Mouse (Mus musculus) inflammation-experienced regulatory T-cells (primary cell): Measurements from ENCODE around the gene Gtf3c5. TPM values are rescaled to one million over a fixed set of nuclear protein-coding genes. Genes with fewer than 3 reads are reported as not detected.

Source experiments
- polyA plus RNA-seq, 2 experiments: library from polyadenylated mRNA; unstranded; fragments of 100-300 nt; shearing (Covaris generic); gene quantifications; one replicate each; pipeline ENCODE4 v1.2.1; 2017

Gtf3c5 gene
- polyA plus RNA-seq = 10 to 100 TPM; 20.2 to 22.7 TPM

DNA sequence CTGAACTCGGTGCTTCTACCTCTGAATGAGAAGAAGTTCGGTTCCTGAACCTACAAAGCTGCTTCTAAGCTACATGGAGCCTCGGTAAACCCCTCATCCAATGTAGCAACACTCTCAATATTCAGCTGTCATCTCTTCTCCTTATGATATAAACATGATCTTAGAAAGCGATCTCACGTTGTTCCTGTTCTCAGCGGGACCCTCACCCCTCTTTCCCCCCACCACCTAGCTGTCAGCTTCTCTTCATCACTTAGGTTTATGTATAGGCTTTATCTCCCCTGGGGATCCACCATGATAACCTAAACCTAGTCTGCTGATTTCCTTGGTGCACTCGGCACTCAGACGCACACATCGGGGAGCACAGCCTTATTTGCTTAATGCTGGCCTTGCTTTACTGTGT is at the start of gene Gtf3c5:
TSS of gene Gtf3c5 (minus strand) at position 101 of the 400 bp plus-strand sequence.

DNA sequence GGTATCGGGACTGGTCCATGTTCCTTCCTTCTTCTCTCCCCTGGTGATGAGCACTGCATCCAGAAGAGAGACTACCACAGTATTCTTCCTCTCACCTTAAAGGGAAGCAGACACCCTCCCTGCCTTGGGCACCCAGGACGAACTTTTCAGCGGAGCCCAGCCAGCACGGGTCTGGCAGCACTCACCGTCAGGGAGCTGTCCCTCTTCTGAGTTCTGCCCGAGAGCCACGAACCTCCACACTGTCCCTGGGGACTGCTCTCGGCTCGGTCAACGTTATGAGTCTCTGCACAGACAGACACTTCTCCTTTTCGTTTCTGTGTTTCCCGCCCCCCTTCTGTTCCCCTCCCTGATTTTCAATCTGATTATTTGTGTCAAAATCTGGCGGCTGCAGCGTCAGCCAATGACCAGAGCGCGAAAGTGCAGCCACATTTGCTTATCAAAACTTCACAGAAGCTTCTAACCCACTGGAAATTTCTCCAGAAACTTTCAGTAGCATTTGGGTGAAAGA is 38.2 kb upstream of the Gtf3c5 start, which contains the start of gene Gfi1b:
TSS of gene Gfi1b (minus strand) at position 319 of the 508 bp plus-strand sequence.

DNA sequence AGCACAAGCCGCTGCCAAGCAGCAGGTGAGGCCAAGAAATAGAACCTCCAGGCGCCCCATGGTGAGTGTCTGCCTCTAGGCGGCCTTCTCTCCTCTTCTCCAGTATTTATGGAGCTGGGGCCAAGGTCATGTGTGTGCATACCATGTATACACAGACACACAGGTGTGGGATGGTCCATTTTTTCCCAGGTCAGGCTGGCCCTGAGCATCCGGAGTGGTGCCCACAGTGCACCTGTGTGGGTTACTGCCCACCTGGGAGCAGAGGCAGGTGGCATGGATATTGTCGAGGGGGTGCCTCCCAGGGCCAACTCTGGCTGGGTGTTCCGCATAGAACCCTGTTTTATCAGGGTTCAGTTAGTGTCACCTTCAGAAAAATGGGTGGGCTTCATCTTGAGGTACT is 20.2 kb downstream of the Gtf3c5 start, which contains the start of gene Cel:
TSS of gene Cel (minus strand) at position 101 of the 400 bp plus-strand sequence.

Other genes starting within 250 kb of the Gtf3c5 start
- gene Ppp1r26, start 137.0 kb downstream of the Gtf3c5 start, polyA plus RNA-seq = under 1 TPM in 1 of 2 experiments, not detected in 1; 0.22 TPM
- under 1 TPM in 1 of 2 experiments, not detected in 1; 0.59 TPM for gene 1700007K13Rik, start 117.4 kb downstream of the Gtf3c5 start, polyA plus RNA-seq
- 10 to 100 TPM; 20.3 to 32.4 TPM for gene Mrps2, start 115.7 kb downstream of the Gtf3c5 start, polyA plus RNA-seq
- 1 to 10 TPM in 1 of 2 experiments, not detected in 1; 1.6 TPM for gene Gbgt1, start 86.9 kb downstream of the Gtf3c5 start, polyA plus RNA-seq
- 1 to 10 TPM; 1.4 TPM for gene Gm10134, start 77.7 kb downstream of the Gtf3c5 start, polyA plus RNA-seq
- gene Ralgds, start 70.6 kb downstream of the Gtf3c5 start, polyA plus RNA-seq = 10 to 100 TPM; 29.8 to 45.1 TPM
- under 1 TPM in 1 of 2 experiments, not detected in 1; 0.62 TPM for gene Cel, start 20.3 kb downstream of the Gtf3c5 start, polyA plus RNA-seq
- gene Gfi1b, start 38.2 kb upstream of the Gtf3c5 start, polyA plus RNA-seq = 1 to 10 TPM in 1 of 2 experiments, under 1 TPM in 1; 0.16 to 1.1 TPM
- 10 to 100 TPM; 26.7 to 29.9 TPM for gene Tsc1, start 57.5 kb upstream of the Gtf3c5 start, polyA plus RNA-seq
- 1 to 10 TPM in 1 of 2 experiments, under 1 TPM in 1; 0.29 to 1.2 TPM for gene Spaca9, start 116.0 kb upstream of the Gtf3c5 start, polyA plus RNA-seq
- 1 to 10 TPM in 1 of 2 experiments, not detected in 1; 1.6 TPM for gene Ak8, start 116.4 kb upstream of the Gtf3c5 start, polyA plus RNA-seq